Mouse (Mus musculus) G1E-ER4 (cell line): ENCODE results near the gene Themis2. TPM values are rescaled to one million over a fixed set of nuclear protein-coding genes. Genes with fewer than 3 reads are reported as not detected.

Source experiments
- GATA1 ChIP-seq: IDR thresholded peaks from one replicate; pipeline ENCODE4 v1.8.0; 2012; ENCODE audit warnings: low read length, inconsistent platforms
- polyA plus RNA-seq: library from polyadenylated mRNA; stranded (reverse); fragments of >175 nt; gene quantifications from 2 replicates; pipeline ENCODE4 v1.2.3, GENCODE M21; 2012

Gene Themis2
- polyA plus RNA-seq: not detected in 2 replicates

DNA sequence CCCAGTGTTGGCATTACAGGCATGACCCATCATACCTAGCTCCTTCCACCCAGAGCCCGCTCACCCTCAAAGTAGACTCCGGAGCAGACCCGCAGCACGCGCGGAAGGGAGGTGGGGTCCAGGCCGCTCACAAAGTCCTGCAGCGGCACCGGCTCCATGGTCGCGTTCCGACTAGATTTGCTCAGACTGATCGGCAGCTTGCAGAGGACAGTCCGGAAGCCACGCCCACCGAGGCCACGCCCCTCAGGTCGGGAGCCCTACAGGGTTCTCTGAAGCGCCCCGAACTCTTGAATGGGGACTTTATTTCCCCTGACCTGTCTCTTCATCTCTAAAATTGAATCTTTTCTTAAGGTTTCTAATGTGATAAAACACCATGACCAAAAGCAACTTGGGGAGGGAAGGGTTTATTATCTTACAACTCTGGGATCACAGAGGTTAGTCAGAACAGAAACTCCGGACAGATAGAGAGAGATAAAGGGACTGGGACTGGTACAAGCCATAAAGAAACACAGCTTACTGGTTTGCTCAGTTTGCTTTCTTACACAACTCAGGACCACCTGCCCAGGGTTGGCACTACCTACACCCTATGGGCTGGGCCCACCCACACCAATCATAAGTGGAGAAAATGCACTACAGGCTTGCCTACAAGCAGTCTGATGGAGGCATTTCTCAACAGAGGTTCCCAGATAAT lies at the start of gene Themis2:
Gene Themis2 (minus strand): TSS at position 192 of the 691 bp plus-strand sequence.
- no peak for TF ChIP-seq GATA1

DNA sequence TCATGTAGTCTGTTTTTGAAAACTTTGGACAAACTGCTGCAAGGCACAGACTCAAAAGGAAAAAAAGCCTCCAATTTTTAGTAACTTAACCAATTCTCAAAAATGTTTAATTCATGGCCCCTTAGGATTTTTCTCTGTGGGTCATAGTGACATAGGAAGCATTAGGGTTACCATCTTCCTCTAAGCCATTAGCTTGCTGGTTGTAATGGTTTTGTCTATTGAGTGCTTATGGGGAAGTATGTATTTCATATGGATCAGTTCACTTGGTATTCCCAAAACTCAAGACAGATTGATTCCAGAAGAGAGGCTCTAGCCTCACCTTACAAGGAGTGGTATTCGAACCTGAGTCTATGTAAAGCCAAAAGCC lies 47.5 kb upstream of the Themis2 start:
- no peak for TF ChIP-seq GATA1

DNA sequence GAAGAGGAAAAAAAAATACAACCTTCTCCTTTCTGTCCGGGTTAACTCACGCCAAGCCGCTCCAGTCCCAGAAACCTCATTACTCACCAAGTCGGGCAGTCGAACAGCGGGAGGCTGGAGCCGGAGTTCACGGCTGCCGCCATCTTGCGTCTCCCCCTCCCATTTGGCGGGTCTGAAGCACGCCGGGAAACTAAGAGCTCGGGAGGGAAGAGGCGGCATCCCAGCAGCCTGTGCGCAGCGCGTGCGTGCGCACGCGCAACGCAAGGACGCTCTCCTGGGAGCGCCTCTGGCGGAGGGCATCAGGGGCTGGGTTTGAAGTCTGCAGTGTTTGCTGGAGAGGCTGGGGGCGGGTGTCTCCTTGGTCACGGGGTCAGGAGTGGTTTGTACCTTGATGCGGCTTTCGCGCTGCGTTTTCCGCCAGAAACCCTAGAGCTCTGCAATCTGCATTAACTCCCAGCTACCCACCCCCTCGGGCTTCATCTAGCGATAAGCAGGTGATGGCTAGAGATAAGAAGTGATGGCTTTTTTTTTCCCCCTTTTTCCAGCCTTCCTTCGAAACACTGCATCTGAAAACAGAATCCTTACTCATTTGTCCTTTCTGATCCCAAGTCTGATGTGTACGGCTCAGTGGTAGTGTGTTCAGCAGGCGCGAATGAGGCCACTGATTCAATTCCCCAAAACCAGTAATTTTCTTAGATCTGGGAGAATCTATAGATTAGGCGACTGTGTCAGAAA lies 47.0 kb upstream of the Themis2 start, which contains the start of gene Ppp1r8:
Gene Ppp1r8 (minus strand): TSS at position 200 of the 735 bp plus-strand sequence.
- TF ChIP-seq GATA1: no peak

DNA sequence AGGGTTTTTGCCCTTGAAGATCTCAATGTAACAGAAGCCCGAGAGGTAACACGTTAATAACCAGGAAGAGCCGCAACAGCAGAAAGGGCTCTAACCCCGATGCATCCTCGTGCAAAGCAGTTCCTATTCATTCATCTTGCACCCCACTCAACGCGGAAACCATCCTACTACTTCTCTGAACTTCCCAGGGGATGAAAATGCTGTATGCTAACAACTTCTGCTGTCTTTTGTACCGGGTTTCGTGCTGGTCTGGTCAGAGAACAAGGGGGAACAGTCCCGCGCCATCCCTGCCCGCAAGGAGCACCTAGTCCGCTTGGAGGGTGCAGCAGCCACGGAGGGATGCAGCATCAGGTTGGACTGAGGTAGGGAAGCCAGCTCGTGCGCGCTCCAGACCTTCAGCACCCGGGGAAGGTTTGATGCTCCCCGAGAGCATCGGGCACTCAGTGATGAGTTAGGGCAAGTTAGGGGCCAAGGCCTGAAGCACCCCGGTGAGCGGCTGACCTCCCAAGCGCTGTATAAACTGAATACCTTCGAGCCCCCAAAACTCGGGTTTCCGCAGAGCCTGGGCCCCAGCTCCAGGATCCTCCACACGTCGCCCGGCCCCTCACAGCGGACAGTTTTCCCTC lies 46.2 kb upstream of the Themis2 start:
- no peak for TF ChIP-seq GATA1

DNA sequence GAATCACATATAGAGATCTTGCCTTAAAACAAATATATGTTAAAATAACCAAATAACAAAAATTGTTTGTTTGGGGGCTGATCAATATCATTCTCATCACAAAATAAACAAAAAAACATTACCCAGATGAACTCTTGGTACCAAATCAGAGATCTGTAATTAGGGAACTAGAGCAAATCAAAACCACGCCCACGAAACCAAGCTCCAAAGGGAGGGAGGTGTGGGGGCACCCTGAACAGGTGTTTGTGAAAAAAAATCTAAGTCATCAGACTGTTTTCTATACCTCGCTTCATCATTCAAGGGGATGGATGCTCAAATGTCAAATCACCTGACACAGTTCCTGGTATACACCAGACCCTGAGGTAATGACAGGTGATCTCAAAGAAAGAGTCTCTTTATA lies 45.3 kb upstream of the Themis2 start:
- TF ChIP-seq GATA1: no peak

DNA sequence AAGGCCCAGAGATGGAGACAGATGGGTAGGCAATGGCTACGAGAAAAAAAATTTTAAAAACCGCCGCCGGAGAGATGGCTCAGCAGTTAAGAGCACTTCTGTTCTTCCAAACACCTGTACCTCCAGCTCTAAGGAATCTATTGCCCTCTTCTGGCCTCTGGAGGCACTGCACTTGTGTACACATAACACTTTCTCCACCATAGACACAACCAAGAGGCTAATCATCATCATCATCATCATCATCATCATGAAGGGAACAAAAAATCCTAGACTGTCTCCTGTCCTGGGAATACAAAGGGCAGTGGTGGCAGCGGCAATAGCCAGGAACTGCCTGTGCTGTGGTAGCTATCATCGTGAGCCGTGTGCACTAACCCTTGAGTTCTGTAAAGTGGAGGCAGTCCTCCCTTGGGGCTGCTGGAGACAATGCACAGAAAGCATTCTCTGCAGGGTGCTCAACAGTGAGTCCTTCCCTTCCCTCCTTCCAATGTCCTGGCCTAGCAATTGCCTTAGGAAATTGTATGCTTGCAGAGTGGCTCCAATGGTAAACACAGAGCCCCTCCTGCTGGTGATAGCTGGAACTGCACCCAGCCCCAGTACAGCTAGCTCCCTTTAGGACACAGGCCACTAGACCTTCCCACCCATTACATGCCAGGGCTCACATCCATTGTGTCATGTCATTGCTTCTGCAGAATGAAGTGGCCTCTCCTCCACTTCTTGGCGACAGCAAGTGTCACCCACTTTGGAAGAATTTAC lies 27.6 kb upstream of the Themis2 start:
- no peak for TF ChIP-seq GATA1

DNA sequence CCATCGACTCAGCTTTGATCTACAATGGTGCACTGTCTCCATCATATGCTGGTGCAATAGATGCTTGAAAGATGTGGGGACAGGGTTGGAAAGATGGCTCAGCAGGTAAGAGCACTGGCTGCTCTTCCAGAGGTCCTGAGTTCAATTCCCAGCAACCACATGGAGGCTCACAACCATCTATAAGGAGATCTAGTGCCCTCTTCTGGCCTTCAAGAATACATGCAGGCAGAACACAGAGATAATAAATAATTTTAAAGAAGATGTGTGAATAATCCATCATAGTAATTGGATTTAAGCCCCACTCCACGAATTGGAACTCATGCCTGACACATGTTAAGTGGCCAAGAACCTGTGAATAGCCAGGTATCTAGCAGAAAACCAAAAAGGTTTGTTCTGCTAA lies 22.3 kb upstream of the Themis2 start:
- no peak for TF ChIP-seq GATA1

DNA sequence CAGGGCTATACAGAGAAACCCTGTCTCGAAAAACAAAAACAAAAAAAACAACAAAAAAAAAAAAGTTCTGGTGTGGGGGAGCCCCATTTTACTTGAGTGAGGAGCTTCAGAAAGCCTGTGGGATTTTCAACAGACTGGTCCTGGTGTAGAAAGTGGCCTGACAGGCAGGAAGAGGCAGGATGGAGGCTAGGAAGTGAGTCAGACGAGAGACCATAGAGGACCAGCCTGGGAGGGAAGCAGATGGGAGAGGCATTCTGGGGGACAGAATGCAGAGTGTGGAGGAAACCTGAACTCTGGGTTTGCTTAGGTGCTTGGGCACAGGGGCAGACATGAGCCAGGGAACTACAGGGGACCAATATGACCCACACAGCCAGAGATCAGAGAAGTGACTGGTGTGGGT lies 20.7 kb upstream of the Themis2 start:
- TF ChIP-seq GATA1: no peak

DNA sequence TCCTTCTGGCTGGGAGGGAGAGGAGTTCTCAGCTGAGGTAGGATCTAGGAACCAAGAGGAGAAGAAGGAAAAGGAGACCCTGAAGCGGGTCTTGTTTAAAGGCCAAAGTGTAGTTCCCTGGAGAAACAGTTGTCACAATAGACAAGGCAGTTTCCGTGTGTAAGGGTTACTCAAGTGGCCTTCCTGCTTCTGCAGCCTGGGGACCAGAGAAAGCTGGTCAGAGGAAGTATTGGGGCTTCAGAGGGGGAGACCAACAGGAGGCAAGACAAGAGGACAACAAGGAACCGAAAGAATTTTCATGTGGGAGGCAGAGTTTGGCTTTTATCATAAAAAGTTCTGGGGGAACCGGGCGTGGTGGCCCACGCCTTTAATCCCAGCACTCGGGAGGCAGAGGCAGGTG lies 20.2 kb upstream of the Themis2 start:
- TF ChIP-seq GATA1: no peak

DNA sequence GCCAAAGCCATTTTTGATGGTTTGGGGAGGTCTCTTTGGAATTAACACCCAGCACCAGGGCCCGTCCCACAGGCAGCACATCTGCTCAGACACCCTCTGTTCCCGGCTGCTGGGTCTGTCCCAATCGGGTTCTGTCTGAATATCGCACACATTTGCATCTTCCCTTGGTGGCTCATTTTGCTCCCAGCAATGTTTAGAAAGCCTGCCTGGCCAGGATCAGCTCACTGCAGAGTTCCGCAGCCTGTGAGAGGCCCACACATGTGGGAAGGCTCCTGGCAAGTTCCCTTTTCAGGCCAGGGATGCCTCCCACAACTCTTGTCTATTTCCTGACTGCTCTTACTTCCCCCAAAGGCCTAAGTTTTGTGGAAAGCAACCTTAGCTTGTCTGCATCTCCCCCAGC lies 13.4 kb upstream of the Themis2 start:
- TF ChIP-seq GATA1: no peak

DNA sequence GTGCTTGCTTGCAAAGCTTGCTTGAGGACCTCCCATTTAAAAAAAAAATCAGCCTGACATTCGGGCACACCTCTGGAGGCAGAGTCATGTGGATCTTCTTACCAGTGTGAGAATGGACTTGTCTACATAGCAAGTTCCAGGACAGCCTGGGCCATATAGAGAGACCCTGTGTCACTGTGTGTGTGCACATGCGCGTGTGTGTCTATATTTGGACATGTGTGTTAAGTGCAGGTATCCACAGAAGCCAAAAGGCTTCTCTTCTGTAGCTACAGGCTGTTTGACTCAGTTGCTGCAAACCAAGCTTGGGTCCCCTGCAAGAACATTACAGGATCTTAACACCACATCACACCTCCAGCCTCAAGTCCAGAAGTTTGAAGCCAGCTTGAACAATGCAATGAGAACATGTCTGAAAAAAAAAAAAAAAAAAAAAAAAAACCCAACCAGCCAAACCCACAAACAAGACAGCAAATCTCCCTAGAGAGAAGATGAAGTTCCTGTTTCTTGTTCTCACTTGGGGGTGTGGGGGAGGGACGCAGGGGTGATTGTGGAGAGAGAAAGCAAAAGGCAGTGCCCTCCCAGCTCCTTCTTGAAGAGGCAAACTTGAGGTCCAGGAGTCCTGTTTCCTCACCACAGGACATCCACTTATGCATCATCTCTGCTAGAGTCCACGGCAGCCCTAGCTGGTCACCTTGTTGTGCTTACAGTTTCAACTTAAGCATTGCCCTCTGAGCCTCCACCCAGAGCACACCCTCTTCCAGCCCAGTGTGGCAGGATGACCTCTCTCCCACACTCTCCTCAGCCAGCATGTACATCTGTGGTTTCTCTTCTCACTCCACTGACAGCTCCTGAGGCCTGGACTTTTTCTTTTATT lies 11.8 kb upstream of the Themis2 start:
- TF ChIP-seq GATA1: no peak

DNA sequence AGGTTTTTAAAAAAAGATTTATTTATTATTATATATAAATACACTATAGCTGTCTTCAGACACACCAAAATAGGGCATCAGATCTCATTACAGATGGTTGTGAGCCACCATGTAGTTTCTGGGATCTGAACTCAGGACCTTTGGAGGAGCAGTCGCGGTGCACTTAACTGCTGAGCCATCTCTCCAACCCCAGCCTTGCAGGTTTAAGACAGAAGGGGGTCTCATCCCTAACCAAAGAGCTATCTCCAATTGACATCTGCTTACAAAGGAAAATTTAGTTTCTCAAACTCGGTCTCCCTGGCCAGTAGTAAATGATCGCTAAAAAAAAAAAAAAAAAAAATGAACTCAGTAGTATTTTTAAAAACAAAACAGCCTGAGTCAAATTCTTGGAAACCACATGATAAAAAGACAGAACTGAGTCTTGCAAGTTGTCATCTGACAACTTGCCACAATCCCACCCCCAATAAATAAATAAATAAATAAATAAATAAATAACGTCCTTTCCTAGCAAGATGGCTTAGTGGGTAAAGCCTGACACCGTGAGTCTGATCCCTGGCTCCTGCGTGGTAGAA lies 10.5 kb upstream of the Themis2 start:
- no peak for TF ChIP-seq GATA1

DNA sequence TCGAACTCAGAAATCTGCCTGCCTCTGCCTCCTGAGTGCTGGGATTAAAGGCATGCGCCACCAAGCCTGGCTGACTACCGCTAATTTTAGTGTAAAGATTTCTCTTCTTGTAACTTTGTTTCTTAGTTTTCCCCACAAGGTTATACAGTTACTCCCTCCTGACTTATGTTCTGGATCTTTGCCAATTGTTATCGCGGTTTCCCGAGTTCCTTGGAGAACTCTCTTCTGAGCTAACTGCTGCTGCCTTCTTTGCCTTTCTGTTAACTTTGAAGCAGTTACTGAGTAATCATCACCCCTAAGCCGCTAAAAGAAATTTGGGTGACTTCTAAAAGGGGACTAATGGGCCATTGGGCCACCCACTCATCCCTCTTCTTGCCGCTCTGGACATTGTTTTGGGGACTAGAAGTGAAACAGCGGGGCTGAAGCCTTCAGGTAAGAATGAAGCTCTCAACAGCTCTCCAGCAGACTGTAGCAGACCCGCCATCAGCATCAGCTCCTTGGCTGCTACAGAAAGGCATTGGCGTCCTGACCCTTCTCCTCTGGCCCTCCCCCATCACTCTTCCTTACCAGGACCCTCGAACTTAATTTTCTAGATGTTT lies 9.5 kb upstream of the Themis2 start:
- no peak for TF ChIP-seq GATA1

DNA sequence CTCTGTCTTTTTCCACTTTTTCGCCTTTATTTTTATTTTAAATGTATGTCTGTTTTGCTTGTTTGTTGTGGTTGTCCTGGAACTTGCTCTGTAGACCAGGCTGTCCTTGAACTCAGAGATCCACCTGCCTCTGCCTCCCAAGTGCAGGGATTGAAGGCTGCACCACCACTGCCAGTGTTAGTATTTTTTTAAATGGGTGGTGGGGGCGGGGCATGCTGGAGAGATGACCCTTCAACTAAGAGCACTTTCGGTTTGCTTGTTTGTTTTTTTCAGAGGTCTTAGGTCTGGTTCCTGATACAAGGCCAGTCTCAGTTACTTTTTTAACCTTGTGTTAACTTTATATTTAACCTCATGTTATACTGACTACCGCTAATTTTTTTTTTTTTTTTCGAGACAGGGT lies 9.0 kb upstream of the Themis2 start:
- no peak for TF ChIP-seq GATA1
